Mouse (Mus musculus): ENCODE measurements around the gene Slc38a8. TPM values are rescaled to one million over a fixed set of nuclear protein-coding genes. Genes with fewer than 3 reads are reported as not detected.

Slc38a8 gene
- polyA plus RNA-seq (2011; ENCODE audit: insufficient read depth, insufficient read length, low replicate concordance, missing spikeins): not detected in 2 replicates

DNA sequence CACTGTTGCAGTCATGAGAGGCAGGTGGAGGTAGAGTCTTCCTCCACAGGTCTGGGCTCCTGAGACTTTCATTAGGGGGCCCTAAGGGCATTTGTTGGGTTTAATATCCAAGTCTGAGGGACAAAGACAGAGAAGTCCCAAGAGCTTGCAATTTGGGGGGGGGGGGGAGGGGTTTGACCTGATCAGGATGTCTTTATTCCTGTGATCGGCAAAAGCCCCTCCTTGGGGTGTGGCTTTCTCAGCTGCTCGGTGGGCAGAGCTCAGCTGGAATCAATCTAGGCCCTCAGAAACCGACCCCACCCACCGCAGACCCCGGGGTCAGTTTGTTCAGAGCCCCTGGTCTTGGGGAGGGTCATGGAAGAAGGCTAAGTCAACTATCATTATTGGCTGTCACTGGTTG lies at the start of gene Slc38a8:
Slc38a8 (minus strand) TSS at position 101 of the 400 bp plus-strand sequence.
- TF ChIP-seq POLR2A (IDR thresholded peaks at IDR 0.05; ENCODE audit: borderline replicate concordance, control insufficient read depth, low read depth, low read length): no peak
- no peak for TF ChIP-seq CTCF (IDR thresholded peaks at IDR 0.05; ENCODE audit: control insufficient read depth, insufficient read depth, low read length)
- 67% methylated on average over 5 of the region's 5 CpGs for WGBS
- Histone ChIP-seq H3K4me1 (ENCODE audit: control insufficient read depth, insufficient read depth, low read length) (no peaks in the 10 kb centered on the region), H3K27ac (ENCODE audit: control insufficient read depth, insufficient read depth, low read depth, low read length, poor library complexity) (no peak within 1 kb of the TSS), H3K4me3 (replicated peaks; ENCODE audit: control insufficient read depth, low read depth, low read length) (no peak within 1 kb of the TSS)

DNA sequence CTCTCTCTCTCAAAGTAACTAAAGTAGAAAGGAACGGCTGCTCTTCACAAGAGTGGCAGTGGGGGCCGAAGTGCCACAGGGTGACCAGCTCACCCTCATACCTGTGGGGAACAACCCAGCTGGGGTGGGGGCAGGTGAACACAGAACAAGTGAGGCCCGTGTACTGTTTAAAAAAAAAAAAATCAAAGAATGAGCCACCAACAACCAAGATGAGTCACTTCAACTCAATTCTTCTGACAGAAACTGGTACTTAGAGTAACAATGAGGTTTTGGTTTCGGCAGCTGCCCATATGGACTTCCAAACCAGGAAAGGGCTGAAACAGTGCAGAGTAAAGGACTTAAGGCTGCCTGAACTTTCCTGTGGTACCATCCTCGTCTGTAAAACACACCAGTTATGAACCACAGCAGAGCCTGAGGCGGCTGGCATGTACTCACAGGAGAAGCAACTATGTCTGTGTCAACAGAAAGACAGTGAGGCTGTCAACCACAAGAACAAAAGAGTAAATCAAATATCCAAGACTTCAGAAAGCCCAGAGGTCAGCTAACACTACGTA lies 47.1 kb upstream of the Slc38a8 start:
- Histone ChIP-seq H3K27ac (ENCODE audit: control insufficient read depth, insufficient read depth, low read depth, low read length, poor library complexity) (no peak overlapping the region), H3K4me1 (ENCODE audit: control insufficient read depth, insufficient read depth, low read length) (peaks cover 1% of the 10 kb centered on the region; the same call in 1 of the 2 replicates), H3K4me3 (replicated peaks; ENCODE audit: control insufficient read depth, low read depth, low read length) (no peak overlapping the region)
- WGBS: 73% methylated on average over 7 of the region's 7 CpGs
- TF ChIP-seq CTCF (IDR thresholded peaks at IDR 0.05; ENCODE audit: control insufficient read depth, insufficient read depth, low read length): no peak
- TF ChIP-seq POLR2A (IDR thresholded peaks at IDR 0.05; ENCODE audit: borderline replicate concordance, control insufficient read depth, low read depth, low read length): no peak

DNA sequence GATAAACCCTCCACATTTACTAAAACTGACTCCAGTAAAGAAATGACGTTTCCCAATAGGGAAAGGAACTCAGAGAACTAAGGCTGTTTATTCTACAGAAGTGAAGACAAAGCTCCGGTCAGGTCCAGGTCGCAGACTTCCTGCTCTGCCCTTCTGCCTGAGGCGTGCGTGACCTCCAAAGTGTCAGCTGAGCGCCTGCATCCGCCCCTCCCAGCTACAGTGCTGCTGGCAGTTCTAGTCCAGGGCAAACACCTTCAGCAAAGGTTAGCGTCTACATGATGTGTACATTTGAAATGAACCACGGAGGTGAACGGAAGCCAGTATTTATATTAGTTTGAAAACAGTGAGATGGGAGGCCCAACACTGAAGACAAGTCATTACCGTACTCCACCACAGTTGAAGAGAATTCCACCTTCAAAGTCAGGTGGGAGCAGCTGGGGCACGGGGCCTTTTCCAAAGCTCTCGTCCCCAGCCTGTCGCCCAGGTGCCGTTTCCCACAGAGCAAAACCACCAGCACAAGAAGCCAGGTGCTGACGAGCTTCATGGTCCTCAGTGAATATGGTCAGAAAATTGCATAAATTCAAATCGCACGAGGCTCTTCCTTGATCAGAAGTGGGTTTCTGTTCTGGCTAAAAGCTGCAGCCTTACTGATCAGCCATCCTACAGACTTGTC lies 45.7 kb upstream of the Slc38a8 start:
- H3K4me3 ChIP-seq (replicated peaks; ENCODE audit: control insufficient read depth, low read depth, low read length): no peak overlapping the region
- H3K27ac ChIP-seq (ENCODE audit: control insufficient read depth, insufficient read depth, low read depth, low read length, poor library complexity): no peak overlapping the region
- H3K4me1 ChIP-seq (ENCODE audit: control insufficient read depth, insufficient read depth, low read length): no peaks in the 10 kb centered on the region
- TF ChIP-seq CTCF (IDR thresholded peaks at IDR 0.05; ENCODE audit: control insufficient read depth, insufficient read depth, low read length) (no peak), POLR2A (IDR thresholded peaks at IDR 0.05; ENCODE audit: borderline replicate concordance, control insufficient read depth, low read depth, low read length) (no peak)
- WGBS: 88% methylated on average over 18 of the region's 18 CpGs

- TF ChIP-seq CTCF (IDR thresholded peaks at IDR 0.05; ENCODE audit: control insufficient read depth, insufficient read depth, low read length): no peak
- TF ChIP-seq POLR2A (IDR thresholded peaks at IDR 0.05; ENCODE audit: borderline replicate concordance, control insufficient read depth, low read depth, low read length): no peak
- Histone ChIP-seq H3K27ac (ENCODE audit: control insufficient read depth, insufficient read depth, low read depth, low read length, poor library complexity) (no peak overlapping the region), H3K4me1 (ENCODE audit: control insufficient read depth, insufficient read depth, low read length) (no peaks in the 10 kb centered on the region), H3K4me3 (replicated peaks; ENCODE audit: control insufficient read depth, low read depth, low read length) (no peak overlapping the region)
- 86% methylated on average over 6 of the region's 6 CpGs for WGBS
Measured at GRCm38 (mm10) chr8:119545791-119546190, 44.3 kb upstream of the Slc38a8 start.

GRCm38 (mm10) chr8:119545180-119545579 lies 43.7 kb upstream of the Slc38a8 start:
- 73% methylated on average over 6 of the region's 6 CpGs for WGBS
- H3K4me1 ChIP-seq (ENCODE audit: control insufficient read depth, insufficient read depth, low read length): no peaks in the 10 kb centered on the region
- no peak overlapping the region for H3K4me3 ChIP-seq (replicated peaks; ENCODE audit: control insufficient read depth, low read depth, low read length)
- no peak for TF ChIP-seq CTCF (IDR thresholded peaks at IDR 0.05; ENCODE audit: control insufficient read depth, insufficient read depth, low read length)
- no peak for TF ChIP-seq POLR2A (IDR thresholded peaks at IDR 0.05; ENCODE audit: borderline replicate concordance, control insufficient read depth, low read depth, low read length)
- H3K27ac ChIP-seq (ENCODE audit: control insufficient read depth, insufficient read depth, low read depth, low read length, poor library complexity): no peak overlapping the region

DNA sequence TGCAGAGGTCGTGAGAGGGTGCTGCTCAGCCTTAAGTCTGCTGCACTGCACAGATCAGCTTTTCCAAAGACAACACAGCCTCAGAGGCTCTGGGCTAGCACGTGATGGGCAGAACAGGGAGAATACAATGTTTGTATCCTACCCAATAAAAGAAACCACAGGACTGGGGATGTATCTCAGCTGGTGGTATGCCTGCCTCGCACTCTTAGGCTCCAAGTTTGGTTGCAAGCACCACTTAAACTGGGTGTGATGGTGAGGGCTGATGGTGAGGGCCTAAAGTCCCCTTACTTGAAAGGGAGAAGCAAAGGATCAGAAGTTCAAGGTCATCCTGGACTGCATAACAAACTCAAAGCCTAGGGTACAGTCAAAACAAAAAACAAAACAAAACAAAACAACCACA lies 43.1 kb upstream of the Slc38a8 start:
- 77% methylated on average over 3 of the region's 3 CpGs for WGBS
- Histone ChIP-seq H3K4me1 (ENCODE audit: control insufficient read depth, insufficient read depth, low read length) (no peaks in the 10 kb centered on the region), H3K27ac (ENCODE audit: control insufficient read depth, insufficient read depth, low read depth, low read length, poor library complexity) (no peak overlapping the region), H3K4me3 (replicated peaks; ENCODE audit: control insufficient read depth, low read depth, low read length) (no peak overlapping the region)
- no peak for TF ChIP-seq CTCF (IDR thresholded peaks at IDR 0.05; ENCODE audit: control insufficient read depth, insufficient read depth, low read length)

- no peak overlapping the region for H3K27ac ChIP-seq (ENCODE audit: control insufficient read depth, insufficient read depth, low read depth, low read length, poor library complexity)
Measured at GRCm38 (mm10) chr8:119531973-119532372, 30.5 kb upstream of the Slc38a8 start.

GRCm38 (mm10) chr8:119531397-119531796 lies 29.9 kb upstream of the Slc38a8 start:
- 88% methylated on average over 3 of the region's 3 CpGs for WGBS
- H3K4me1 ChIP-seq (ENCODE audit: control insufficient read depth, insufficient read depth, low read length): no peaks in the 10 kb centered on the region
- no peak overlapping the region for H3K27ac ChIP-seq (ENCODE audit: control insufficient read depth, insufficient read depth, low read depth, low read length, poor library complexity)
- TF ChIP-seq POLR2A (IDR thresholded peaks at IDR 0.05; ENCODE audit: borderline replicate concordance, control insufficient read depth, low read depth, low read length): no peak
- TF ChIP-seq CTCF (IDR thresholded peaks at IDR 0.05; ENCODE audit: control insufficient read depth, insufficient read depth, low read length): no peak
- H3K4me3 ChIP-seq (replicated peaks; ENCODE audit: control insufficient read depth, low read depth, low read length): no peak overlapping the region

More at GRCm38 (mm10) chr8:119531973-119532372, 30.5 kb upstream of the Slc38a8 start:
- Histone ChIP-seq H3K4me3 (replicated peaks; ENCODE audit: control insufficient read depth, low read depth, low read length) (no peak overlapping the region), H3K4me1 (ENCODE audit: control insufficient read depth, insufficient read depth, low read length) (no peaks in the 10 kb centered on the region)
- 87% methylated on average over 9 of the region's 9 CpGs for WGBS
- TF ChIP-seq POLR2A (IDR thresholded peaks at IDR 0.05; ENCODE audit: borderline replicate concordance, control insufficient read depth, low read depth, low read length): no peak
- TF ChIP-seq CTCF (IDR thresholded peaks at IDR 0.05; ENCODE audit: control insufficient read depth, insufficient read depth, low read length): no peak
